Mouse (Mus musculus) erythroblast, embryonic 14.5 days (primary cell): ENCODE measurements around the gene Man1c1.

ENCODE experiments used
- GATA1 ChIP-seq: IDR thresholded peaks from 2 replicates; pipeline ENCODE4 v1.6.1; 2012; ENCODE audit warnings: low read length, inconsistent platforms, mixed read lengths
- TAL1 ChIP-seq: IDR thresholded peaks from 3 replicates; pipeline ENCODE4 v1.6.1; 2012; ENCODE audit warnings: low read length, inconsistent platforms, mixed read lengths

- TF ChIP-seq TAL1 = no peak
- TF ChIP-seq GATA1 = no peak
These were observed 157.0 kb downstream of the Man1c1 start for GRCm38 (mm10) chr4:134546814-134547705.
